Mouse (Mus musculus) limb, embryonic 11.5 days (tissue): ENCODE measurements around the gene Ndufs7. TPM values are rescaled to one million over a fixed set of nuclear protein-coding genes. Genes with fewer than 3 reads are reported as not detected.

Source experiments
- ATAC-seq: fragments of 200-750 bp; cut with Nextera tagmentation; 2 replicates; pipeline ENCODE4 v1.8.0; 2017; ENCODE audit warnings: low read depth; ENCODE audit not compliant: insufficient number of reproducible peaks, low FRiP score, low TSS enrichment
- DNase-seq: peaks from one replicate; pipeline ENCODE4 v3.0.0-alpha.2; 2015; ENCODE audit warnings: low spot score
- H3K27ac ChIP-seq: fragments of 300-500 bp; sonication (generic); replicated peaks from 2 replicates; pipeline ENCODE4 v1.5.1; 2014; ENCODE audit warnings: low read depth, mild to moderate bottlenecking, low read length
- H3K27me3 ChIP-seq: fragments of 300-500 bp; sonication (generic); 2 replicates; pipeline ENCODE4 v1.6.1; 2014; ENCODE audit warnings: mild to moderate bottlenecking, low read length, mixed read lengths; ENCODE audit not compliant: control insufficient read depth, insufficient read depth
- H3K36me3 ChIP-seq: fragments of 300-500 bp; sonication (generic); 2 replicates; pipeline ENCODE4 v1.6.1; 2014; ENCODE audit warnings: mild to moderate bottlenecking, low read length, moderate library complexity, mixed read lengths; ENCODE audit not compliant: control insufficient read depth, insufficient read depth
- H3K4me1 ChIP-seq: fragments of 300-500 bp; sonication (generic); 2 replicates; pipeline ENCODE4 v1.6.1; 2014; ENCODE audit warnings: low read length, mixed read lengths; ENCODE audit not compliant: control insufficient read depth, insufficient read depth
- H3K4me2 ChIP-seq: fragments of 300-500 bp; sonication (generic); 2 replicates; pipeline ENCODE4 v1.6.1; 2014; ENCODE audit warnings: low read depth, mild to moderate bottlenecking, moderate library complexity; ENCODE audit not compliant: severe bottlenecking
- H3K4me3 ChIP-seq: fragments of 300-500 bp; sonication (generic); 2 replicates; pipeline ENCODE4 v1.5.1; 2014; ENCODE audit warnings: low read depth, low read length
- H3K9ac ChIP-seq: fragments of 300-500 bp; sonication (generic); 2 replicates; pipeline ENCODE4 v1.6.1; 2014; ENCODE audit warnings: mild to moderate bottlenecking, low read length
- H3K9me3 ChIP-seq: fragments of 300-500 bp; sonication (generic); 2 replicates; pipeline ENCODE4 v1.6.1; 2016; ENCODE audit warnings: low read length; ENCODE audit not compliant: control insufficient read depth
- WGBS: fragments of 180-500 bp; shearing (Covaris S2); extraction: QIAGEN DNeasy Blood & Tissue Kit; methylation state at CpG from one replicate; pipeline ENCODE4 v1.1.7; 2014; 5-methylcytosine and 5-hydroxymethylcytosine counted together
- polyA plus RNA-seq: library from polyadenylated mRNA; unstranded; fragments of >200 nt; fragmentation: Nextera tagmentation; extraction: Ambion mirVana; gene quantifications from 2 replicates; pipeline ENCODE4 v1.2.1, GENCODE M21; 2014

Gene Ndufs7
- polyA plus RNA-seq, 1 experiment from 2014 or later = 281 TPM

- no peaks in the 10 kb centered on the region for H3K9me3 ChIP-seq
- no peak overlapping the region for H3K4me3 ChIP-seq
- 96% methylated on average over 26 of the region's 26 CpGs for WGBS
- H3K27me3 ChIP-seq = no peaks in the 10 kb centered on the region
- DNase-seq (no peak), ATAC-seq (no peak)
- no peak overlapping the region for H3K4me2 ChIP-seq
- H3K4me1 ChIP-seq = peaks cover 8% of the 10 kb centered on the region
- peaks cover 30% of the 10 kb centered on the region for H3K36me3 ChIP-seq
- no peak overlapping the region for H3K27ac ChIP-seq
- no peak overlapping the region for H3K9ac ChIP-seq
Measured at GRCm38 (mm10) chr10:80254331-80255297, 5.7 kb downstream of the Ndufs7 start.

DNA sequence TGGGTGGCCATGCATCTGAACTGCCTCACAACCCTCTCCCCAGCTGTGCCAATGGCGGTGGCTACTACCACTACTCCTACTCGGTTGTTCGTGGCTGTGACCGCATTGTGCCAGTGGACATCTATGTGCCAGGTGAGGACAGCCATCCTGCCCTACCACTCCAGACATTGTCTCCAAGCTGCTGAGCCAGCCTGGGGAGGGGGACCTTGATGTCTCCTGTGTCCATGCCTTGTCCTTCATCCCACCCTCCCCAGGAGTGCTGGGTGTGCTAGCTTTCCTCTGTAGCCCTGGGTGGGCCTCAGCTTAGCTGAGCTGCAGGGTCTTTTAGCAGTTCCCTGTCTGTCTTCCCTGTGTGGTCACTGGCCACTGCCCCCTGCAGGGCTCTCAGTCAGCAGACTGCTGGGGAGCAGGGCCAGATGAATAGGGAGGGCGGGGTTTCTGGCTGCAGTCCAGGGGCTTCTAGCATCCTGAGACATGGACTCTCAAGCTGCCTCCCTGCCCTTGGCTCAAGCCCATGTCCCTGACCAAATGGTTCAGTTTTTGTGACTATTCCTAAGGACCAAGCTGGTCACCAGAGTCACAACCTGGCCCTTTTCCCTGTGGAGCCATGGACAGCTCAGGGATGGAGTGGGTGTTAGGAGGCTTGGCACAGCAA, 7.1 kb downstream of the Ndufs7 start:
- no peak for DNase-seq
- WGBS = 93% methylated on average over 5 of the region's 5 CpGs

GRCm38 (mm10) chr10:80257936-80258335, 9.0 kb downstream of the Ndufs7 start:
- H3K9ac ChIP-seq = no peak overlapping the region
- H3K4me3 ChIP-seq = no peak overlapping the region
- ATAC-seq (no peak), DNase-seq (no peak)
- peaks cover 30% of the 10 kb centered on the region for H3K36me3 ChIP-seq
- H3K4me1 ChIP-seq = peaks cover 17% of the 10 kb centered on the region
- no peak overlapping the region for H3K27ac ChIP-seq
- 84% methylated on average over 2 of the region's 2 CpGs for WGBS
- no peaks in the 10 kb centered on the region for H3K9me3 ChIP-seq
- H3K27me3 ChIP-seq = no peaks in the 10 kb centered on the region
- no peak overlapping the region for H3K4me2 ChIP-seq

More for the DNA sequence above, 7.1 kb downstream of the Ndufs7 start:
- Histone ChIP-seq H3K4me1 (peaks cover 13% of the 10 kb centered on the region), H3K36me3 (peaks cover 30% of the 10 kb centered on the region), H3K4me2 (no peak overlapping the region), H3K9ac (no peak overlapping the region), H3K27me3 (no peaks in the 10 kb centered on the region), H3K27ac (no peak overlapping the region), H3K9me3 (no peaks in the 10 kb centered on the region), H3K4me3 (no peak overlapping the region)
- ATAC-seq = no peak

DNA sequence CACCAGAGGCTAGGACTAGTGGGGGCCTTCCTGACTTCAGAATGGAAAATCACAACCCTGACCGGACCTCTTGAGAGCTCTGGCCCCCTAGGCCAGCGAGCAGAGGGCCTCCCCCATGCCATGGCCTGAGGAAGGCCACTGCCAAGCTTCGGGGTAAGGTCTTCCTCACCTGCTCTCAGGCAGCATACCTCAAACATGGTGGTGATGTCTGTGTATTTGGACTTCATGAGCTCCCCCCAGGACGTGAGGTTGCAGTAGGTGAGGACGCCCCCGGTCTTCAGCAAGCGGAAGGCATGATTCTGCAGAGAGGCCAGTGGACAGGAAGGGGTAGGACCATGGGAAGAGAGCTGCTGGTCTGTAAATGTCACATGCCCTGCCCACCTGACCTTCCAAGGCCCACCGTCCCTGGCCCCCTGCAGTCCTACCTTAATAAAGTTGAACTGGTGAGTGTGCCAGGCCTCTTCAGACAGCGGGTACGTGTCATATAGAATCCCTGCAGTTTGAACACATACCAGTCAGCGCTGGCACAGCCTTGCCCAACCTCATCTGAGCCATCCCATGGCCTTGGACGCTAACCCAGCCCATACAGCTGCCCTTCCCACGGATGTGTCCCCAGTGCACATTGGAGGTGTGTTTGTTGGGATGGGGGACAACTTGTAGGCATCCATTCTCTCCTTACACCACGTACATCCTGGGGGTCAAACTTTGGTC, 10.0 kb downstream of the Ndufs7 start:
- Histone ChIP-seq H3K4me2 (no peak overlapping the region), H3K27ac (no peak overlapping the region)
- WGBS = 91% methylated on average over 14 of the region's 14 CpGs

GRCm38 (mm10) chr10:80259463-80259805, 10.5 kb downstream of the Ndufs7 start:
- no peak overlapping the region for H3K27ac ChIP-seq
- H3K9me3 ChIP-seq = no peaks in the 10 kb centered on the region
- ATAC-seq = no peak
- WGBS = 88% methylated on average over 6 of the region's 6 CpGs
- H3K9ac ChIP-seq = no peak overlapping the region; the same call in 1 of the 2 replicates
- DNase-seq = no peak
- H3K4me2 ChIP-seq = peak overlapping the region; percentile 76; the same call in 1 of the 2 replicates
- no peaks in the 10 kb centered on the region for H3K27me3 ChIP-seq
- peak overlapping the region; percentile 36 for H3K4me3 ChIP-seq
- H3K36me3 ChIP-seq = peaks cover 27% of the 10 kb centered on the region
- peaks cover 18% of the 10 kb centered on the region for H3K4me1 ChIP-seq

More for the DNA sequence above, 10.0 kb downstream of the Ndufs7 start:
- Histone ChIP-seq H3K36me3 (peaks cover 30% of the 10 kb centered on the region), H3K9me3 (no peaks in the 10 kb centered on the region), H3K9ac (no peak overlapping the region), H3K4me3 (no peak overlapping the region), H3K4me1 (peaks cover 17% of the 10 kb centered on the region), H3K27me3 (no peaks in the 10 kb centered on the region)
- ATAC-seq (no peak), DNase-seq (no peak)

- peak overlapping the region; percentile 76 for H3K4me2 ChIP-seq
- H3K4me3 ChIP-seq = peak overlapping the region; percentile 36
- H3K4me1 ChIP-seq = peaks cover 19% of the 10 kb centered on the region
- ATAC-seq = no peak
- no peaks in the 10 kb centered on the region for H3K27me3 ChIP-seq
- DNase-seq = peak; percentile 40
- H3K36me3 ChIP-seq = peaks cover 21% of the 10 kb centered on the region
- H3K27ac ChIP-seq = peak overlapping the region; percentile 10; the same call in 1 of the 2 replicates
- no peaks in the 10 kb centered on the region for H3K9me3 ChIP-seq
- 8% methylated on average over 19 of the region's 19 CpGs for WGBS
- peak overlapping the region; percentile 60 for H3K9ac ChIP-seq
Measured at GRCm38 (mm10) chr10:80259861-80260641, 11.1 kb downstream of the Ndufs7 start.

DNA sequence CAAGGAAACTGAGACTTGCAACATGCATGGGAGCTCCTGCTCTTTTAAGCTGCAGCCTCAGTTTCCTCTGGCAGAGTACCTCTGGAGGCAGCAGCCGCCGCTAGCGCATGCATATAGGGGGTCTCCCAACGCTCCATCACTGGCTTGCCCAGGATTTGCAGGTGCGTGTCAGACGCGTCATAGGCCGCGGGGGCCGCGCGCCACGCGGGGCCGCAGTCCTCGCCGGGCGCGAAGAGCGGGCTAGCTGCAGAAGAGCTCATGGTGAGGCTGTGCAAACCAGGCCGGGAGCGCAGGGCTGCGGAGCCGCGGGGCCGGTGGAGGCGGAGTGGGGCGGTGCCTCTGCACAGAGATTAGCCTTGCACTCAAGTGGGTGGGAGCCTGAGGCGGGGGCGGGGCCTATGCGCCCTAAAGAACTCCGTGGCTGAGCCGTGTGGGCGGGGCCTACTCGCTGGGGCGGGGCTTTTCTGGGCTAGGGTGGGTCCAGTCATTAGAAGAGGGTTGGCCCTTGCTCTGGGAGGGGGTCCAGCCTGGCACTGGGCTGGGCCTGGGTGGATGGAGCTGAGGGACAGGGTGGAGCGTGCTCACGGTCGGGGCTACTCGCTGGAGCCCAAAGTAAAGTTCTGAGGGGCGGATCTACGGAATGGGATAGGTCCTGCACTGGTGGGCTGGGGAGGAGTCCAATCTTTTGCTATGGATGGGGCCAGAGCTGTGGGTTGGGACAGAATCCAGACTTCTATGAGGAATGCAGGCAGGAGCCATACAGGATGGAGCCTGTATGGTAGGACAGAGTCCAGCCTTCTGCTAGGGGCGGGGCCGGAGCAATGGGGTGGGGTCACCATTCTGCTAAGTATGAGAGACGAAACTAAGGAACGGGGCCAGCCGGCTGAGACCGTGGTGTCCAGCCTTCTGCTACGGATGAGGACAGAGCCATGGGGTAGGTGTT, 12.0 kb downstream of the Ndufs7 start, which contains the start of the genes Gamt and Dazap1:
TSS of gene Gamt (minus strand) at position 371 of the 943 bp plus-strand sequence.
TSS of gene Dazap1 (plus strand) at position 845 of the 943 bp plus-strand sequence.
- under 1% methylated on average over 49 of the region's 49 CpGs for WGBS
- H3K4me1 ChIP-seq = peaks cover 25% of the 10 kb centered on the region
- peak within 1 kb of the TSS; percentile 76 for H3K4me2 ChIP-seq
- peak within 1 kb of the TSS; percentile 60 for H3K9ac ChIP-seq
- peak within 1 kb of the TSS; percentile 86 for H3K27ac ChIP-seq
- DNase-seq (peak; percentile 98), ATAC-seq (peak; percentile 91)
- no peaks in the 10 kb centered on the region for H3K27me3 ChIP-seq
- H3K4me3 ChIP-seq = peak within 1 kb of the TSS; percentile 36
- H3K9me3 ChIP-seq = no peaks in the 10 kb centered on the region
- H3K36me3 ChIP-seq = peaks cover 14% of the 10 kb centered on the region
